Mouse (Mus musculus): Measurements from ENCODE around the gene Drd3.

Drd3 gene

DNA sequence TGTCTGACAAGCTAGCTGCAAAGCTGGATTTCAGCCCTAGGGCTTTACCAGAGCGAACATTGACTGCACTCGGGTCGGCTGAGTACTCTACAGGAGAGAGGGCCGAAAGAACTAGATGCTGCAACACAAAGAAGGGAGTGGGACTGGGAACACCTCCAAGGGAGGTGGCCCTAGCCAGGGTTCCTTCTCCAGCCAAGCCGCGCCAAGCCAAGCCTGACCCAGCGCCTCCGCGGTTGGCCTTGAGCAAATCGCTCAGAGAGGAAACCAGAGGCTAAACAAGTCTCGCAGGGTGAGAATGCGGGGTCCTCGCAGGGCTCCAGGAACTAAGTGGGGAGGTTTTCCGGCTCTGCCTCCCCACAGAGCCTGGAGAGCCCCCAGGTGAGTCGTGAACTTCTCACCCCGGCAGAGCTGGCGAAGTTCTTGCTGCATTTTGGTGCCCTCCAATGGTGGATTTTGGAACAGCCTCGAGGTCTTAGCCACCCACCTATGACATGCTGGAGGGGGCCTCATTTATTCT is 48.0 kb downstream of the Drd3 start:
- DNase-seq (ENCODE audit: low read depth) = peak; percentile 21

- DNase-seq (ENCODE audit: low read depth) = no peak
These were observed 48.6 kb downstream of the Drd3 start for GRCm38 (mm10) chr16:43802466-43802865.

- no peak for DNase-seq (ENCODE audit: low read depth)
These were observed 50.5 kb downstream of the Drd3 start for GRCm38 (mm10) chr16:43804364-43804763.

DNA sequence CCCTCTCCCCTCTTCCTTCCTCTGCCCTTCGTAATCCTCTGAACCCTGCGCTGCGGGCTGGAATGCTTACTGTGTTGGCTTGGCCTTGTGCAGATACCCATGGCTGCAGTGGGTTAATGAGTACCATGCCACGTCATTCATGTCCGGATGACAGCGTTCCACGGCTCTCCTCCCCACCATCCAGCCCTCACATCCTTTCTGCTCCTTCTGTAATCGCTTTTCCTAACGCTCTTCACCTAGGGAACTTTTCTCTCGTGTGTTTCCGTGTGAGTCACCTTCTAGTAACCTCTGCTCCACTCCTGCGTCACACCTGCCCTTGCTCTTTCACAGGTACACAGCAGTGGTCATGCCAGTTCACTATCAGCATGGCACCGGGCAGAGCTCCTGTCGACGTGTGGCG is 53.2 kb downstream of the Drd3 start:
- DNase-seq (ENCODE audit: low read depth) = no peak

- no peak for DNase-seq (ENCODE audit: low read depth)
These were observed 55.6 kb downstream of the Drd3 start for GRCm38 (mm10) chr16:43809429-43809828.

DNA sequence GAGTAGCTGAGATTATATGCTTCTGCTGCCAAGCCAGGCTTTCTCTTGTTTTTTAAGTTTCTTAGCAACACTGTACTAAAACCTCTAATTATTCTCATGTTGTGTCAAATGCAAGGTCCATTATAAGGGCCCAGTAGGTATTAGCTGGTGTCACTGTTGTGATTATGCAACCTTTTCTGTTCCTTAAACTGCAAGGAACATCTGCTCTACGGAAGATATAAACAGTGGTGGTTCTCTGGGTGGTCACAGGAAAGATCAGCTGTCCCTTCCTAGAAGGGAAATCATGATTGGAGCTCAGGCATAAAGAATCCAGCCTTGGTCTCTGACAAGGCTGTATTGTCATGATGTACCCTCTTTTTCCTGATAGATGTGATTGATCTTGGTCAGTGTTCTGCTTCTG is 57.6 kb downstream of the Drd3 start:
- DNase-seq (ENCODE audit: low read depth) = no peak

- DNase-seq (ENCODE audit: low read depth) = no peak
These were observed 60.8 kb downstream of the Drd3 start for GRCm38 (mm10) chr16:43814644-43815043.

- DNase-seq (ENCODE audit: low read depth) = no peak
These were observed 62.5 kb downstream of the Drd3 start for GRCm38 (mm10) chr16:43816321-43816720.

GRCm38 (mm10) chr16:43818404-43818803 is 64.6 kb downstream of the Drd3 start:
- DNase-seq (ENCODE audit: low read depth) = no peak

DNA sequence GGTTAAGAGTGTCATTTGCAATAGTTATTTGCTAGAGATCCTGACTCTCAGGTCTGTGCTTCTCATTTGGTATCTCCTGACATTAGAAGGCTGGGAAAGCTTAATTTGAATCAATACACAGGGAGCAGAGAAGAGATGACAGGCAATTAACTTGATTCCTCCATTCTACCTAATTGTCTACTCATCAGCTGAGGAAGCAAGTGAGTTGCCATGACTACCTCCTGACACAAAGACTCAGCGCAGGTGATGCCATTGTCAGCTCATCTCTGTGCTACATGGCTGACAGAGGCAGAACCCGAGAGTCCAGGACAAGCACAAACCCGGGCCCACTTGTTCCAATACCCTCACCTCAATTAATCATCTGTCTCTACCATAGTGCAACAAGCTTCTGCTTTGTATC is 73.7 kb downstream of the Drd3 start:
- no peak for DNase-seq (ENCODE audit: low read depth)

- DNase-seq (ENCODE audit: low read depth) = no peak
These were observed 78.1 kb downstream of the Drd3 start for GRCm38 (mm10) chr16:43831957-43832356.

DNA sequence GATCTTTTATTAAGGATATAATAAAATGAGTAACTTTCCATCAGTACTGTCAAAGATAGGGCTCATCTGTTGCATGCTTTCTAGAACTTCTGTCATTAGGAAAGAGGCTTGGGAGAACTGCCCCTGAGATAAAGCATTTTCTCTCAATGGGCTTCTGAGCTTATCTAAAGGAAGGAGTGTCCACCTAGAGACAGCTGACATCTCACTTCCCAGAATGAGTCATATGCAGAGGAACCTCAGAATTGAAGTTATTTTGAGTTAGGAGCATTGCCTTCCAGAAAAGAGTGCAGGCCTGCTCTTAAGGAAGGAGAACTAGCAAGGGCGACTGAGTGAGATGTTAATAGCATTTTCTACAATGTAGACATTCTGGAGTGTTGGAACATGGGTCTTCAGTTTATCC is 87.4 kb downstream of the Drd3 start:
- no peak for DNase-seq (ENCODE audit: low read depth)

DNA sequence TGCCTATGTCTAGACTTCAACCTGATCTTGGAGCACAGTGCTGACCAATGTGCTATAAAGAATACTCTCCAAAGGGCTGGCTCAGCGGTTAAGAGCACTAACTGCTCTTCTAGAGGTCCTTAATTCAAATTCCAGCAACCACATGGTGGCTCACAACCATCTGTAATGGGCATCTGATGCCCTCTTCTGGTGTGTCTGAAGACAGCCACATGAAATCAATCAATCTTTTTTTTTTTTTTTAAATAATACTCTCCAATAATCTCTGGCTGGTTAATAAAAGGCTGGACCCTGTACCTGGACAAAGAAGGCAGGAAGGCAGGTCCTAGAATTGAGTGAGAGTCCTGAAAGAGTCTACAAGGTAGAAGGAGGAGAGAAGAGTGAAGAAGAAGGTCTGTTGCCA is 96.0 kb downstream of the Drd3 start:
- DNase-seq (ENCODE audit: low read depth) = no peak

DNA sequence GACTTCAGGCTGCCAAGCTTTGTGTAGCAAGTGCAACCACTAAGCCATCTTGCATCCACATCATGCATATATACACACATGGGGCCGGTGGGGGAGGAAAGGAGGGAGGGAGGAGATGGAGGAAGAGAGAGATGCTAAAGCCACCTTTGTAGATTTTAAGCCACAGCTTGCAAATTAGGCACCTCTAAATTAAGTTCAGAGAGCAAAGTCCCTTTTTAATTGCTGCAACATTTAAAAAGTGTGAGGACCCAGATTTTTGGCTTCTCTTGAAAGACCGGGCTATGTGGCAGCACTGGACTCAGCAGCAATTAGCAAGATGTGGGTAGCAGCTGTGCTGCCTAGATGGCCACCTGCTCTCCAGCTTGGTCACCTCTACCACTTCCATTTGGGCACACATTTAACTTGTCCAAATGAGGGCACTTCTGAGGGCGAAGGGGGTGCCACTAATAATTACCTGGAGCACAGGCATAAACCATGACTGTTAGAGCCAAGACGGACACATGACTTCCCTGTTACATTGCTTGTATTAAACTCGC is 105.2 kb downstream of the Drd3 start:
- DNase-seq (ENCODE audit: low read depth) = no peak

GRCm38 (mm10) chr16:43860624-43861023 is 106.8 kb downstream of the Drd3 start:
- DNase-seq (ENCODE audit: low read depth) = no peak

GRCm38 (mm10) chr16:43869805-43870204 is 116.0 kb downstream of the Drd3 start:
- no peak for DNase-seq (ENCODE audit: low read depth)

- DNase-seq (ENCODE audit: low read depth) = no peak
These were observed 117.6 kb downstream of the Drd3 start for GRCm38 (mm10) chr16:43871419-43871818.
